Mouse (Mus musculus): ENCODE measurements around the gene Pi16.
A peak's percentile ranks its signal among the peaks of the same experiment; 100 is the strongest.
"Not testable (repeated sequence)": the region's sequence is repeated elsewhere in the genome, so short reads cannot be mapped to it uniquely, and the experiment has no call there.

The Pi16 gene

DNA sequence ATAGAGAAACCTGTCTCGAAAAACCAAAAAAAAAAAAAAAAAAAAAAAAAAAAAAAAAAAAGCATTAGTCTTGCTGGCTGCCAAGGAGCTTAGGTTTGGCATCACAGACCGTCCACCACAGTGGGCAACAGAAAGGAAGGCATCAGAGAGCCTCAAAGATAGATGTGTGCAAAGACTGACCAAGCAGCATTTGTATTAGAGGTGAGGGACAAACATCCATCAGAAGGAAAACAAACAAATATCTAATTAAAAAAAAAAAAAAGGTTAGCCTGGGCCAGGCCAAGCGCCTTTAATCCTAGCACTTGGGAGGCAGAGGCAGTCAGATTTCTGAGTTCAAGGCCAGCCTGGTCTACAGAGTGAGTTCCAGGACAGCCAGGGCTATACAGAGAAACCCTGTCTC, at the start of gene Pi16:
Gene Pi16 (plus strand): TSS at position 301 of the 400 bp plus-strand sequence.
- DNase-seq, result not testable (repeated sequence)

DNA sequence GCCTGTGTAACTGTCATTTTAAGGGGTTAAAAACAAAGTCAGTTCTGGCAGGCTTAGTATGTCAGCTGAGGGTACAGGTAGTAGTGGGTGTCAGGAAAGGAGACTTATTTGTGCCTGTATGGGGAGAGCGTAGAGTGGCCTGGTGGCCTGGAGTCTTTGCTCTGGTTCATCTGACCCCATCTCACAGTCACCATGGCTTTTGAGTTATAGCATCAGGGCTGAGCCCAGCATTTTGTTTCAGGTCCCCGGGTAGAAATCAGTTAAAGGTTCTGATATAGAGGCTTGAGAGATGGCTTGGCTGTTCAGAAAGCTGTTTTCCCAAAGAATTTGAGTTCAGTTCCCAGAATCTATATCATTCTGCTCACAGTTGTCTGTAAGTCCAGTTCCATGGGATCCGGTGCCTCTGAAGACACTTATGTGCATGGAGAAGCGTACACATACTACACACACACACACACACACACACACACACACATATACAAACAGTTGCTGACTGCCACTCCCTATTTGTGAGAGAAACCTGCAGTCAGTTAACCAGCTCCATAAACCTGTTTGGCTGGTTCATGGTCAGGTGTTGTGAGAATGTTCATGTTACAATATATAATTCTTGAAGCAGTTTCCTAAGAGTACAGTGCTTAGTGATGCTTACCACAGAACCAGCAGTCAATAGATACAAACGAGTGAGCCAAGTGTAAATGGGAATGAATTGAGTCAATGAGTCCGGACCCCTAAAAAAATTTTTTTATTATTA, 49.4 kb upstream of the Pi16 start:
- peak in 1 of 2 experiments; percentile 54 for DNase-seq

DNA sequence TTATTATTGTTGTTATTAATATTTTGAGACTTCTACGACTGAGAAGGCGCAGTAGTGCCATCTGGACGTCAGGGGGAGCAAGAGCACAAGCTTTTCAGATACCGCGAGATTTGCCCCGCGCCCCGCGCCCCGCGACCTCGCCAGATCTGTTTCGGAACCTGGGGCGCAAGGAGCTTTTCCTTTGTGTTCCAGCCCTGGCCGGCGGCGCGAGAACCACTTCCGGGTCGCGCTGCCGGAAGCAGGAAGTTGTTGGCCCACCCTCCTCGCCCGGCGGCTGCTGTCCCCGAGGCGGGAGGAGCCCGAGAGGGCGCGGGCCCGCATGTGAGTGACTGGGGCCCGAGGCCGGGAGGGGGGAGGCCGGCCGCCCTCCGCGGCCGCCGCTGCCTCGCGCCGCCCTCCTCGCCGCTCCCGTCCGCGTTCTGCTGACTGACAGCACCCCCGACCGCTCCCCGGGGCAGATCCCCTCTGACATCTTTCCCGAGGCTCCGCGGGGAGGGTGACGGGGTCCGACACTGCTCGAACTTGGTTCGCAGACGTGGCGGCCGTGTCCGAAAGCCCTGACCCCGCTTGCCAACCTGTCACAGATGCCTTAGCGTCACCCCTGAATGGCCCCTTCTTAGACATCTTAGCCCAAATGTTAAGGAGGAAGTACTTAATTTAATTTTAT, 48.7 kb upstream of the Pi16 start, which contains the start of gene BC004004:
Gene BC004004 (plus strand): TSS at position 107 of the 667 bp plus-strand sequence.
- DNase-seq, result peak; percentile 96 to 98

DNA sequence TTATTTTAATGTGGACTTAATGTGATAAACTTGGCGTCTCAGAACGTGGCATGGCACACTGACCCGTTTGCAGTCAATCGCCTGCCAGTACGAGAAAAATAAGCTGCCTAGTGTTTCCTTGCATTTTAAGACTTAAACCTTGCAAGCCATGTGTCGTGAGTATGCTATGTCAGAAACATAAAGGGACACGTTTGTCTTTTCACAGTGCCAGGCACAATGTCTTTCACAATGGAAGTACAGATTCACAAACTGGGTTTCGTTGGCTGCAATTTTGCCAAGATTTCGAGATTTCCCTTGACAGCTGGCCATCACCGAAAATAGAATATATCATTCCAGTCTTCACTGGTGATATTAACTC, 48.2 kb upstream of the Pi16 start:
- no peak for DNase-seq

DNA sequence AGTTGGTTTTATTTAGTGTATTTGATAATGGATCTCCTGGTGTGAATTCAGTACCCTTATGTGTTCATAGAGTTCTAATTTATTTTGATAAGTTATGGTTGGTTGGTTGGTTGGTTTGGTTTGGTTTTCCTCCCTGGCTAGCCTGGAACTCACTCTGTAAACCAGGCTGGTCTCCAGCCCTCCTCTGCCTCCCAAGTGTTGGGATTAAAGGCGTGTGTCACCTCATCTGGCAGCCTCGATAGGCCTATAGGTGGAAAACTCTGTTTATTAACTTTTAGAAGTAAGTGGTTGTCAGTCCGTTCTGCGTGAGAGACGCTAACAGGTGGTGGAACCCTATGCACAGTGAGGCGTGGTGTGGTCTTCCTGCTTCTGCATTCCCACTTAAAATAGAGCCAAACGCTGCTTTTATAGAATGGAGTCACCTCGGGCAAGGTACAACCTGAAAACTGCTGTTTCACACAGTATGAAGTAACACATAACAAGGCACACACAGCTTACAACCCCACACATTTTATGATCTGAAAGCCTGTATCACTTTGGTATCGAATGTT, 47.3 kb upstream of the Pi16 start:
- DNase-seq, result no peak

DNA sequence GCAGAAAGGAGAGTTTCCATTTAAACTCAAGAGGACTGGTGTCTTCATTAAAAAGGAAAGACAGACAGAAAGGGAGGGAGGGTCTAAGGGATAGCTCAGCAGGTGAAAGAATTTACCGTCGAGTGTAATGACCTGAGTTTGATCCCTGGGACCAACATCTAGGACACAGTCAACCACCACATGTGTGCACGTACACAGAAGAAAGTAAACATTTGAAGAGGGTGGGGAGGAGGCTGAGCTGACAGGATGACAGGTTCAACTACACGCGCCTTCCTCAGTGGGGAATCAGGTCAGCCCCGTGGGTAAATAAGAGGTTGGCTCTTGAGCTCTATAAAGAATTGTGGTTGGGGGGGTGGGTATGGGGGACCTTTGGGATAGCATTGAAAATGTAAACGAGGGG, 44.3 kb upstream of the Pi16 start:
- DNase-seq, result no peak

DNA sequence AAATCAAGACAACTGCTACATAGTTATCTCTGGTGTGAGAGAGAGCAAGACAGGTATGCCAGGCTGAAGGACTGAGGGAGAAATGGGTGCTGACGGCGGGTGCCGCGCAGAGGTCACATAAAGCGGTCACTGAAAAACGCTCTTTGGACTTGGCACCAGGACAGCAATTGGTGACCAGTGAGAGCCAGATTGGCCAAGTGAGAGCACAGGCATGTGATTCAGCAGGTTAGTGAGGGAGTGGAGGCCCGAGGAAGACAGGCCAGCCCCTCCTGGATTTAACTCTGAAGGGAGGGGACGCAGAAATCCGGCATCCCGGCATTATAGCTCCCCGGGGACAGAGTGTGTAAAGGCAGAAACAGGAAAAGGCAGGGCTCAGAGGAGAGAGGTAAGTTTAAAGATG, 43.6 kb upstream of the Pi16 start:
- peak; percentile 89 to 95 for DNase-seq

DNA sequence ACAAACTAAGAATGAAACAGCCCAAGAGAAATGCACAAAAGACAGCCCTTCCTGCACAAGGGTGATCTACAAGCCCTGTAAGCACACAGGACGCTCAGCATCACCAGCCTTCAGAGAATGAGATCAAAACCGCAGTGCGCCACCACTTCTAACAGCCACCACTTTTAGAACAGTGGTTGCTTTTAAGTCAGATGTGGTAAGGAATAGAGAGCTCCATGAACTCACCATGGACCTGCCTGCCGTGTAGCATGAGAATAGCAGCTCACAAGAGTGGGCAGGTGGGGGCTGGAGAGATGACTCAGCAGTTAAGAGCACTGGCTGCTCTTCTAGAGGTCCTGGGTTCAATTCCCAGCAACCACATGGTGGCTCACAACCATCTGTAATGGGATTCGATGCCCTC, 37.1 kb upstream of the Pi16 start:
- no peak for DNase-seq

DNA sequence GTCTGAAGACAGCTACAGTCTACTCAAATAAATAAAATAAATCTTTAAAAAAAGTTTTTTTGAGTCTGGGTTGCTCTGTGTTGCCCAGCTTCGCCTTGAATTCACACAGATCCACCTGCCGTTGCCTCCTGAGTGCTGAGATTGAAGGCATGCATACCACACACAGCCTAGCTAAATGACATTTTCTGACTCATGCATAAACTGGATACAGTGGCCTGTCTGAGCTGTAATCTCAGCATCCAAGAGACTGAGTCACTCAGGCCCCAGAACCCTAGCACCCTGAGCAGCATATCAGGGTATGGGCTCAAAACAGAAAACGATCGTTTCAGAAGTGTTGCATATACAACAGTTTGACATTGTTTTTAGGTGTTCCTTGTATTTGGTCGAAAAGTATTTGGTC, 35.9 kb upstream of the Pi16 start:
- no peak for DNase-seq

DNA sequence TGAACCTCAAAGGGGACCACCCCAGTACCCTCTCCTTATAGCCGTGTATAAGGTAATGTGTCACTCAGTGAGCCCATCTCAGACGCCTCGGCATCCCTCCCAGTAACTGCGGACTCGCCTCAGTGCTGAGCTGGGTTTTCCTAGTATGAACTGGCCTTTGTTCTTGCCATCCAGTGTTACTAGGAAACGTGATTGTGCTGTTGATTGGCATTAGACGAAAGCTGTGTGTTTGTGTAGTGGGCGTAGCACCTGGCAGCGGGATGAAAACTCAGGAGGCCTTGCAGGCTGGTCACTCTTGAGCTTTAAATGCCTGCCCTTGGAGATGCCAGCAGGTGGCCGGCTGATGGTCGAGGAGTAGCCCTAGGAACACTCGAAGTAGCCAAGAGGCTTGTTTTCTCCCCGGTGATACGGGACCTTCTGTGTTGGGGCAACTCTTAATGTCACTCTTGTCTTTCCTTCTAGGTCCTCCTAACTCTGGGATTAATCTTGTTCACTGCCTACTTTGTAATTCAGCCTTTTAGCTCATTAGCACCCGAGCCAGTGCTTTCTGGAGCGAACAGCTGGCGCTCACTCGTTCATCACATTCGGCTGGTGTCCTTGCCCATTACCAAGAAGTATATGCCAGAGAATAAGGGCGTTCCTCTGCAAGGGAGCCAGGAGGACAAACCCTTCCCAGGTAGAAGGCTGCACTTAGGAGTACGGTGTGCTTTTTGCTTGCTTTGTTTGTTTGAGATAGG, 35.1 kb upstream of the Pi16 start:
- no peak for DNase-seq

DNA sequence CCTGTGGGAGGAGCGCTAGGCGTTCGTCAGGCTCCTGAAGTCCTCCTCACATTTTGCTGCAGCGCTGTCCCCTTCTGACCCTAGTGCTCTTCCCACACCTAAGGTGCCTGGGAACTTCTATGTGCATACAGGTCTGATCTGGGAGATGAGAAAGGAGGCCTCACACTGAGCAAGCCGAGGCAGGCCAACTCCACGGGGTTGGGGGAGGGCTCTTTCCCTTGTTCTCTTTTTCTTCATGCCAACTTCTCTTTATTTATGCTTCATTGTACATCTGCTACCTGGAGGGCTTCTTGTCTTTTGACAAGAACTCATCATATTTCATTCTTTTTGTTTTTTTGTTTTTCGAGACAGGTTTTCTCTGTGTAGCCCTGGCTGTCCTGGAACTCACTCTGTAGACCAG, 25.7 kb upstream of the Pi16 start:
- no peak for DNase-seq

DNA sequence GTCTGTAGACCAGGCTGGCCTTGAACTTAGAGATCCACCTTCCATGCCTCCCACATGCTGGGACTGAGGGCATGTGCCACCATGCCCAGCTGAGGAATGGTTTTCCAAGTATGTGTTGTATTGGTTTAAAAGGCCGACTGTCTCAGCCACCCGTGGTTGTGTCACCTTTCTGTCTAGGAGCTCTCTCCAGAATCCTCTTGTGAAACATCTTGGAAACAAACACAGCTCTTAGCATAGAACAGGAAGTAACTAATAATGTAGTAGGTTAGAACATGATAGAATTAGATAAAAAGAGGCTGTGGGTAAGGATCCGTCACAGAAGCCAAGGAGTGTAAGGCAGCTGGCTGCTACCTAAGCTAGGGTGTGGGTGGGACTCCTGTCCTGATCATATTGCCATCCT, 24.5 kb upstream of the Pi16 start:
- no peak for DNase-seq

DNA sequence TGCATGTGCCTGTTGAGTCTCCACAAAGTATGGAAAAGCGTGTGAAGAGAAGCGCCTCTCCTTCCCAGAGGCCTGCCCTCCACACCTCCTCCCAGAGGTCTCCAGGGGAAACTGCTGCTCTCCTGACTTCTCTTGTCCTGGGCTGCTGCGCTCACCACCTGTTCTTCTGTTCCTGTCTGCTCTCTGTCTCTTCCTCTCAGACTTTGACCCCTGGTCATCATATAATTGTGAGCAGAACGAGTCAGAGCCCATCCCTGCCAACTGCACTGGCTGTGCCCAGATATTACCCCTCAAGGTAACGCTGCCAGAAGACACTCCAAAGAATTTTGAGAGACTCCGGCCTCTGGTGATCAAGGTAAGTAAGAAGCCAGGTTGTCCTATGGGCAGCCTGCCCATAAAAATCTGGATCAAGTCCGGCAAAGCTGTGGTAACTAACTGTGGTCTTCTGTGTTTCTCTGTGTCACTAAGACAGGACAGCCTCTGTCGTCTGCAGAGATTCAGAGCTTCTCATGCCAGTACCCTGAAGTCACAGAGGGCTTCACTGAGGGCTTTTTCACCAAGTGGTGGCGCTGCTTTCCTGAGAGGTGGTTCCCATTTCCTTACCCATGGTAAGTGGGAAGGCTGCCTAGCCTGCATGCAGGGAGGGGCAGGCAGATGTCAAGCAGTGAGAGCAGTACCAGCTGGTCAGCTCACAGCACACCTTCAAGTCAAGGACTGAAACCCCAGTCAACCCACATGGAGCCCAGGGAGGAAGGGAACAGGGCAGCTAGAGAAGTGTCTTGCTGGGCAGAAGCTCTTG, 23.5 kb upstream of the Pi16 start:
- peak; percentile 36 to 73 for DNase-seq

DNA sequence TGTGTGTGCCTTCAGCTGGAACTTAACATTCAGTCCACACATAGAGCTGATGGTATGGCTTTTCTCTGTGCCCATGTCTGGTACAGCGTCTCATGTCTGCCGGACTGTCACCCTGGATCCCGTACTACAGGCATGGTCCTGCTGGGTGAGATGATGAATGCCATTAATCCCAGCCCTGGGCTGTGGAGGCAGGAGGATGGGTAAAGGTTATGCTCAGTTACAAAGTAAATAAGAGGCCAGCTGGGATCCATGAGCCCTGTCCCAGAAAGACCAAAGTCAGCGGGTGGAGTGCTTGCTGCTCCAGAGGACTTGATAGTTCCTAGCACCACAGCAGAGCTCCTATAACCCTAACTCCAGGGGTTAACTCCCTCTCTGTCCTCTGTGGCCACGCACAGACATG, 21.6 kb upstream of the Pi16 start:
- no peak for DNase-seq

DNA sequence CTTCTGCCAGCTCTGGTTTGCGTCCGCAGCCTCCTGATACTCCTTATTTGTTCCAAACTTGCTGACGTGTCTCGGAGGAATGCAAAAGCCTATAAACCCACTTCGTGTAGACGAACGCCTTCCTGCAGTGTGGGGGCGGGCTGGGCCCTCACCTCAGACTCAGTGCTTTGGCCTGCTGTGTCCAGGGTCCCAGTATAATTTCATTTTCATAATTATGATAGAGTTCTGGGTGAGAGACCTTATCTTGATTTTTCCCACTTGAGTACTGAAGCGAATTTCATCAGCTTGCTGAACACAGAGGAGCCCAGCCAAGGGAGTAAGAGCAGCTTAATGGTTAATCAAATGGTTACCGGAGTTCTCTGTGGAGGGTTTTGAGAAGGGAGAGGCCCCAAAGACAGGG, 20.2 kb upstream of the Pi16 start:
- no peak for DNase-seq

DNA sequence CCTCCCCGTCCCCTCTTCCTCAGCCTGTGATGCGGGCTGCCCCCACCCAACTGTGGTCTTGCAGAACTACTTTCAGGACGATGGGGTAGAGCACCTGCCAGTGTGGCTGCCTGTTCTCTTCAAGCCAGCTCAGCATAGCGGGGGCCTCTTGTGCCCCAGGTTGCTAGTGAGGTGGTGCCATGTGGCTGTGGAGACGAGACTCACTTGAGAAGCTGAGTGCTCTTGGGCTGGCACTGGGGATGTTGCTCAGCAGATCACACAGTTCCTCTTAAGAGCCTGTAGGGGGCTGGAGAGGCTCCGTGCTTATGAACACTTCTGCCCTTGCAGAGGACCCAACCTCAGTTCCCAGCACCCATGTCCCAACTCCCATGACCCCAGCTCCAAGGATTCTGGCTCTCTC, 19.7 kb upstream of the Pi16 start:
- no peak for DNase-seq

DNA sequence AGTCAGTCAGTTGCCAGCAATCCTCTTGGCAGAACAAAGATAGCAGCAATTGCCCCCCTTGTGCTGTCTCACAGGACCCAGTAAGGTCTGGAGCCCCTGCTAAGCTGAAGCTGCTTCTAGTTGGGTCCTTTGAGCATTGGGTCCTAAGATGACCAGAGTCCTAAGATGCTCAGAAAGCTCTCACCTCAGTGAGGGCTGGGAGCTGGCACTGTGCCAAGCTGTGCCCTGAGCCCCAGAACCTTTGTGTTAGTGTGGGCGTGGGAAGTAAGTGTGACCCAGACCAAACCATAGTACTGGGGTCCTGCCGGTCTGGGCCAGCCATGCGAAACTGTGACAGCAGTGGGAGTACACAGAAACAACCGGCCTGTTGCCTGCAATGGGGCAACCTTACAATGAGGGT, 18.2 kb upstream of the Pi16 start:
- no peak for DNase-seq

DNA sequence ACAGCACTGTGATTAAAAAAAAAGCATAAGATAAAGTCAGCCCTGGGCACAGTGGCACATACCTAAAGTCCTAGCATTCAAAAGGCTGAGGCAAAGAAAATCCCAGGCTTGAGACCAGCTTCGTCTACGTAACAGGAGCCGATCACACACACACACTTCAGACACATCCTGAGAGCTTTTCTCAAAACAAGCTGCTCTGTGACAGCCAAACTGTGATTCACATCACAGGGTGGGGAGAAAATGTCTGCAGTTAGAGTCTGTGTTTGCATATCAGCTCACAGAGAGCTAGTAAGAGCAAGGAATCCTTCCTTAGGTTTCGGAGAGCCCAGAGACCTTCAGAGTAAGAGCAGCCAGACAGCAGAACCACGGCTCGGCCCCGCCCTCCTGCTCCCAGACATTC, 16.6 kb upstream of the Pi16 start:
- no peak for DNase-seq

DNA sequence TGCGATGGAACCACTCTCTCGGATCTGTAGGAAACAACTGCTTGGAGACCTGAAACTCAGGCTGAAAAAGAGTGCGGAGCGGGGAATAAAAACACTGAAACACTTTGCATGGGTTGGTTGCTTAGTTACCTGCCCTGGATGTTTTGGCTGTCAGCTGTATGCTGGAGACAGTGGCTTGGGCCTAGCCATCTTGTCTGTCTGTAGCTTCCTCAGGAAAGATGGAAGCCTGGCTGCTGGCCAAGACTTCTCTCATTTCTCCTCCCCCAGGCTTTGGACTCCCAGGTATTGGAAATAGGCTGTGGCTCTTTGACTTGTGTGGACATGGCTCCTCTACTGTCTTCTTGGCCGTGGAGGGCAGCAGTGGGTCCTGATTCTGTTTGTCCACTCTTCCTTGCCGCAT, 16.1 kb upstream of the Pi16 start:
- DNase-seq, result peak in 1 of 2 experiments; percentile 50

DNA sequence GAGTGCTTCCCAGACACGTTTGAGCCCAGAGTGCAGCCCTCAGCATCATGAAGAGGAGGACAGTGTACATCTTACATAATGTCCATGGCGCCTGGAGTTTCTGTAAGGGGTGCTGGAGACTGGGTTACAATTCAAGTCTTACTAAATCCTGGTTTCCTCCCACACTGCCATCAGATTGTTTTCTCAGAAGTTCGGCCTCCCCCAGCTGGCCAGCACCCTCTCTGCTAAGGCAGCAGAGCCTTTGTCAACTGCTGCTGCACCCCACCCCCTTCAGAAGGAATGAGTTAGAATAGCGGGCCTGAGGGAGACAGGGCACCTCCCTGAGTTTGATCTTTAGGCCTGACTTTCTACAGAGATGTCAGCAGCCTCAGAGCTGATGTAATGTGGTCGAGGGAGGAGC, 15.3 kb upstream of the Pi16 start:
- no peak for DNase-seq

DNA sequence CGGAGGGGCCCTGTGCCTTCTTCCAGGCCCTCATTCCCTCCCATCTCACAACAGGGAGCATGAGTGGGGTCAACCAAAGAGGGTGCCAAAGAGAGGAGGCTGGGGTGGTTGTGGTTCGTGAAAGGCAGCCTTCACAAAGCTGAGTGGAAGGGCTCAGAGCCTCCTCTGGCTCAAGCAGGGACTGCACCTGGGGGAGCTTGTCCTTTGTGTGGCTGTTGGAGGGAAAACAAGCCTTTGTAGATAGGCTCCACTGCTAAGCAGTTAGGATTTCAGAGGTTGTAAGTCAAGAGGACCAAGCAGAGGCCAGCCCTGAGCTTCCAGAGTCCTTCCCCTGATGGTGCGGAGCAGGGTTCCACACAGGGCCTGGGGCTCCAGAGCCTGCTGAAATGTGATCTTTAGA, 14.4 kb upstream of the Pi16 start:
- no peak for DNase-seq

DNA sequence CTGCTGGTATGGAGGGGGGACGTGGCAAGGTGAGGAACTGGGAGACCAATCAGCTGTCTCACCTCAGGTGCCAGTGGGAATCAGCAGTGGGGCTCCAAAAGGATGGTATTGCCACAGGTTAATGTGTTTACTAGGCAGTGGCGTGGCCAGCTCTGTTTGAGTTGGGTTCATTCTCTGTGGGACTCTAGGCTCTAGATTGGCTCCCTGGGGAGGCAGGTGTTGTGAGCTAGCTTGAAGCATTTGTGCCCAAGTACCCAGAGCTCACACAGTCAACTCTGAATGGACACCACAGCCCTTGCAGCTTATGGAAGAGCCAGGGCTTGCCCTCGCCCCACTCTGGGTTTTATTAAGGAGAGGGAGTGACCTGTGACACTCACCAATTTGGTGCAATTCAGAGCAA, 13.6 kb upstream of the Pi16 start:
- DNase-seq, result no peak
